ENCODE assay signal across 19 mouse cellular contexts in the genomic region with DNA sequence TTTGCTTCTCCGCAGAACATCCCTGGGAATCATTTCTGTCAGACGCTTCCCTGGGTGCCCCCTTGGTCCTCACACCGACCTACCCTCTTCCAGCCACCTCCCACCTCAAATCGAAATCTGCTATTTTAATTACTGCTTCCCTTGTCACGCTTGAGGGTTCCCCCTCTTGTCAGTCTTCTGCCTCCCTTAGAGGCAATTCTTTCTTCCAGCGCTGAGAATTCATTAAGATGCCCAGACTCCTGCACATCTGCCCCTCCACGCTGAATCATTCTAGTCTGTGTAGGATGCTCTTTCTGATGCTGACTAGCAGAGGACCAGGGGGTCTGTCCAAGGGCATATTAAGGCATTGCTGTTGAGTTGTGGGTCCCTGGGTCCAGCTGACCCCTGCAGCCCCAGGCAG. TPM values are rescaled to one million over a fixed set of nuclear protein-coding genes. Genes with fewer than 3 reads are reported as not detected.
DNase-seq lines count a peak whose midpoint lies in the region; ATAC-seq and TF ChIP-seq lines count a peak whose summit lies in the region.
"Had no signal": no experiment of that assay in that cellular context is flagged by ENCODE, and none has a peak within 500 bp of the region (broad histone marks: within the 10 kb centered on the region; RNA-seq: fewer than 3 reads in every experiment).

No protein-coding gene starts in this region.

- no peaks in the 10 kb centered on the region for H3K36me3 ChIP-seq in kidney, embryonic 14.5 days (ENCODE audit: control insufficient read depth, insufficient read depth, low read length)
- H3K36me3 ChIP-seq in kidney, embryonic 16.5 days (ENCODE audit: insufficient read depth, low read length): no peaks in the 10 kb centered on the region
- H3K36me3 ChIP-seq in hindbrain, embryonic 11.5 days (ENCODE audit: control insufficient read depth, insufficient read depth, low read length): no peaks in the 10 kb centered on the region
- H3K36me3 ChIP-seq in limb, embryonic 10.5 days: no peaks in the 10 kb centered on the region
- no peaks in the 10 kb centered on the region for H3K36me3 ChIP-seq in midbrain, postnatal 0 days (ENCODE audit: insufficient read depth, low read length)
- H3K36me3 ChIP-seq: heart, embryonic 13.5 days had no signal

- DNase-seq in hindbrain, embryonic 11.5 days (ENCODE audit: low spot score): no peak
- DNase-seq in limb, embryonic 10.5 days (ENCODE audit: low spot score): no peak
- DNase-seq in midbrain, postnatal 0 days (ENCODE audit: low spot score): no peak
- no peak for DNase-seq in left cerebral cortex, adult 11 months (ENCODE audit: low spot score)
- no peak for DNase-seq in layer of hippocampus, adult 18-20 months (ENCODE audit: low spot score in 2 of 2)
- DNase-seq: cerebellum, postnatal 14 days; gastrocnemius, postnatal 36 days; heart, postnatal 4 days; kidney, adult 11 months; kidney, postnatal 14 days; layer of hippocampus, adult 9-11 months; liver; lung, adult 2 months; lung, postnatal 36 days; right cerebral cortex, postnatal 4 days; thymus, postnatal 36 days had no signal

- ATAC-seq in kidney, embryonic 14.5 days (ENCODE audit: low FRiP score, low TSS enrichment): 0 out of 2 replicates have a peak, but pooled peaks have one; percentile 11
- ATAC-seq in kidney, embryonic 16.5 days (ENCODE audit: low FRiP score, low TSS enrichment): no peak
- no peak for ATAC-seq in hindbrain, embryonic 11.5 days (ENCODE audit: low FRiP score)
- ATAC-seq in midbrain, postnatal 0 days (ENCODE audit: low FRiP score): no peak

- no peak for TF ChIP-seq CTCF in midbrain, postnatal 0 days (IDR thresholded peaks at IDR 0.05)

- H3K27ac ChIP-seq in kidney, embryonic 14.5 days (ENCODE audit: low read depth, low read length): no peak overlapping the region
- no peak overlapping the region for H3K27ac ChIP-seq in kidney, embryonic 16.5 days (ENCODE audit: low read length)
- peak overlapping the region; percentile 66 for H3K27ac ChIP-seq in hindbrain, embryonic 11.5 days (ENCODE audit: low read depth, low read length)
- H3K27ac ChIP-seq in limb, embryonic 10.5 days: peak overlapping the region; percentile 2; the same call in 1 of the 2 replicates
- H3K27ac ChIP-seq in midbrain, postnatal 0 days (ENCODE audit: low read depth, low read length): peak overlapping the region; percentile 59
- H3K27ac ChIP-seq: heart, embryonic 13.5 days had no signal

- no peaks in the 10 kb centered on the region for H3K27me3 ChIP-seq in kidney, embryonic 14.5 days (ENCODE audit: control insufficient read depth, insufficient read depth, low read length)
- peaks cover 7% of the 10 kb centered on the region; the same call in 1 of the 2 replicates for H3K27me3 ChIP-seq in kidney, embryonic 16.5 days (ENCODE audit: insufficient read depth, low read length)
- no peaks in the 10 kb centered on the region for H3K27me3 ChIP-seq in hindbrain, embryonic 11.5 days (ENCODE audit: control insufficient read depth, insufficient read depth, low read length)
- no peaks in the 10 kb centered on the region for H3K27me3 ChIP-seq in limb, embryonic 10.5 days (ENCODE audit: low read depth, poor library complexity, severe bottlenecking)
- H3K27me3 ChIP-seq in midbrain, postnatal 0 days (ENCODE audit: insufficient read depth, low read length): no peaks in the 10 kb centered on the region
- H3K27me3 ChIP-seq: heart, embryonic 13.5 days had no signal

- H3K4me1 ChIP-seq in kidney, embryonic 14.5 days (ENCODE audit: control insufficient read depth, insufficient read depth, low read length): 0 out of 2 replicates have a peak, but pooled peaks cover 5% of the 10 kb centered on the region
- peaks cover 10% of the 10 kb centered on the region; the same call in 1 of the 2 replicates for H3K4me1 ChIP-seq in kidney, embryonic 16.5 days (ENCODE audit: insufficient read depth, low read length)
- peaks cover 14% of the 10 kb centered on the region for H3K4me1 ChIP-seq in hindbrain, embryonic 11.5 days (replicated peaks; ENCODE audit: control insufficient read depth, insufficient read depth, low read length)
- H3K4me1 ChIP-seq in limb, embryonic 10.5 days: peaks cover 64% of the 10 kb centered on the region
- H3K4me1 ChIP-seq in midbrain, postnatal 0 days (ENCODE audit: insufficient read depth, low read length): peaks cover 21% of the 10 kb centered on the region

- H3K4me3 ChIP-seq in kidney, embryonic 14.5 days (ENCODE audit: low read length): no peak overlapping the region
- no peak overlapping the region for H3K4me3 ChIP-seq in kidney, embryonic 16.5 days (ENCODE audit: low read length)
- H3K4me3 ChIP-seq in hindbrain, embryonic 11.5 days (ENCODE audit: low read depth, low read length): no peak overlapping the region
- H3K4me3 ChIP-seq in limb, embryonic 10.5 days: no peak overlapping the region
- no peak overlapping the region for H3K4me3 ChIP-seq in midbrain, postnatal 0 days (ENCODE audit: low read depth, low read length)
- H3K4me3 ChIP-seq: heart, embryonic 13.5 days had no signal

- H3K9ac ChIP-seq in kidney, embryonic 14.5 days (ENCODE audit: low read depth, low read length): no peak overlapping the region
- no peak overlapping the region for H3K9ac ChIP-seq in kidney, embryonic 16.5 days (replicated peaks; ENCODE audit: low read length)
- H3K9ac ChIP-seq in hindbrain, embryonic 11.5 days (ENCODE audit: low read depth, low read length): no peak overlapping the region
- no peak overlapping the region for H3K9ac ChIP-seq in midbrain, postnatal 0 days (replicated peaks; ENCODE audit: low read length, poor library complexity, severe bottlenecking)
- H3K9ac ChIP-seq: heart, embryonic 13.5 days had no signal

- 41% methylated on average over 7 of the region's 7 CpGs for WGBS in kidney, embryonic 14.5 days
- 41% methylated on average over 7 of the region's 7 CpGs for WGBS in kidney, embryonic 16.5 days
- WGBS in hindbrain, embryonic 11.5 days: 26% methylated on average over 7 of the region's 7 CpGs
- 55% methylated on average over 7 of the region's 7 CpGs for WGBS in limb, embryonic 10.5 days
- 13% methylated on average over 7 of the region's 7 CpGs for WGBS in midbrain, postnatal 0 days

- no peak overlapping the region for H3K4me2 ChIP-seq in kidney, embryonic 14.5 days (replicated peaks; ENCODE audit: low read depth, low read length)
- H3K4me2 ChIP-seq in kidney, embryonic 16.5 days (replicated peaks; ENCODE audit: low read depth, low read length): no peak overlapping the region
- H3K4me2 ChIP-seq in hindbrain, embryonic 11.5 days (replicated peaks; ENCODE audit: low read depth, low read length): no peak overlapping the region
- no peak overlapping the region for H3K4me2 ChIP-seq in midbrain, postnatal 0 days (ENCODE audit: low read depth, low read length, poor library complexity, severe bottlenecking)
- H3K4me2 ChIP-seq: heart, embryonic 13.5 days had no signal

- no peaks in the 10 kb centered on the region for H3K9me3 ChIP-seq in kidney, embryonic 14.5 days (ENCODE audit: control insufficient read depth, low read length)
- H3K9me3 ChIP-seq in kidney, embryonic 16.5 days (ENCODE audit: low read length): no peaks in the 10 kb centered on the region
- H3K9me3 ChIP-seq in hindbrain, embryonic 11.5 days (ENCODE audit: control insufficient read depth, low read length): no peaks in the 10 kb centered on the region
- H3K9me3 ChIP-seq in limb, embryonic 10.5 days (replicated peaks): no peaks in the 10 kb centered on the region
- H3K9me3 ChIP-seq in midbrain, postnatal 0 days (ENCODE audit: low read length): no peaks in the 10 kb centered on the region
- H3K9me3 ChIP-seq: heart, embryonic 13.5 days had no signal

RNA-seq across cellular contexts. Expression of gene Vps8, which starts 27.4 kb away (rescaled TPM):
- 6.1 and 14.2 TPM in 2 replicates for polyA plus RNA-seq in kidney, embryonic 14.5 days (2014; fragmentation: Nextera tagmentation; extraction: Ambion mirVana)
- 21.6 and 25.6 TPM in 2 replicates for polyA plus RNA-seq in kidney, embryonic 16.5 days (2015; fragmentation: Nextera tagmentation; extraction: Ambion mirVana)
- 27.0 and 29.6 TPM in 2 replicates for polyA plus RNA-seq in hindbrain, embryonic 11.5 days (2014; fragmentation: Nextera tagmentation; extraction: Ambion mirVana)
- 10.8 and 13.7 TPM in 2 replicates for polyA plus RNA-seq in limb, embryonic 10.5 days (2016; fragmentation: Nextera tagmentation; extraction: Ambion mirVana)
- 35.2 and 37.2 TPM in 2 replicates for total RNA-seq in midbrain, postnatal 0 days (2014; rRNA removed)
- polyA plus RNA-seq in midbrain, postnatal 0 days (2015; fragmentation: Nextera tagmentation; extraction: Ambion mirVana): 25.4 and 26.0 TPM in 2 replicates
- 10 to 100 TPM; 50.9 to 53.4 TPM for total RNA-seq in layer of hippocampus, adult 18-20 months (2021)

Comparison
In these comparisons a context has a peak if more than half of its experiments do, and no peak if none do; other contexts are left out.
1. H3K27ac ChIP-seq: peak in hindbrain, embryonic 11.5 days (single experiment), limb, embryonic 10.5 days (single experiment) and midbrain, postnatal 0 days (single experiment); none in kidney, embryonic 14.5 days (single experiment) and kidney, embryonic 16.5 days (single experiment).